Mouse (Mus musculus): ENCODE results near the gene Tex46.
A peak's percentile ranks its signal among the peaks of the same experiment; 100 is the strongest.

The Tex46 gene

DNA sequence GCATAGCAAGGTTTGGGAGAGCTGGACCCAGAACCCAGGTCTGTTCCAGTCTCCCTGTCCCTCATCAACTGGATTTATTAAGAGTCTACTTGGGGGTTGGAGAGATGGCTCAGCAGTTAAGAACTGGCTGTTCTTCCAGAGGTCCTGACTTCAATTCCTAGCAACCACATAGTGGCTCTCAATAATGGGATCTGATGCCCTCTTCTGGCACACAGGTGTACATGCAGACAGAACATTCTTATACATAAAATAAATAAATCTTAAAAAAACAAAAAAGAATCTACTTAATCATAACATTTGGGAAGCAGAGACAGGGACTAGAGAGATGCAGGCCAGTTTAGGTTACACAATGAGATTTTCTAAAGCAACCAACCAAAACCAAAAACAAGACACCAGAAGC, 25.8 kb downstream of the Tex46 start:
- DNase-seq = no peak

GRCm38 (mm10) chr4:136636511-136636910, 26.3 kb downstream of the Tex46 start:
- no peak for DNase-seq

DNA sequence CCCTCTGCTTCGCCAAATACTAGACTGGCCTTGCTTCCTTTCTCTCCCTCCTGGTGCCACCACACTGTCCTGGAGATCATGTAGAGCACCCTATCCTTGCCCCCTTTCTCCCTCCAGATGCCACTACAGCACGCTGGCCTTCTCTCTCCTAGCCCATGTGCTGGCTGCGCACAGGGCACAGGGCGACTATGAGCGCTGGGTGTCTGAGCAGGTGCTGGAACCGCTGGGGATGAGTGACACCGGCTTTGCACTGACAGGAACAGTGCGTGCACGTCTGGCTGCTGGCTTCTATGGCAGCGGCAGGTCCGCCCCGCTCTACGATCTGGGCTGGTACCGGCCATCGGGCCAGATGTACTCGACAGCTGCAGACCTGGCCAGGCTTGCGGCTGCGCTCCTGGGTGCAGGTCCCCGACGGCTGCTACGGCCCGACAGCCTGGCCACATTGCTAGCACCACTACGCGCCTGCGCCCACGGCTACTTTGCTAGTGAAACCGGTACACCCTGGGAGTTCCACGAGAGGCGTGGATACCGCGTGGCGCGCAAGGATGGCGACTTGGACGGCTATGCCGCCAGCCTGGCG, 26.8 kb downstream of the Tex46 start:
- no peak for DNase-seq

DNA sequence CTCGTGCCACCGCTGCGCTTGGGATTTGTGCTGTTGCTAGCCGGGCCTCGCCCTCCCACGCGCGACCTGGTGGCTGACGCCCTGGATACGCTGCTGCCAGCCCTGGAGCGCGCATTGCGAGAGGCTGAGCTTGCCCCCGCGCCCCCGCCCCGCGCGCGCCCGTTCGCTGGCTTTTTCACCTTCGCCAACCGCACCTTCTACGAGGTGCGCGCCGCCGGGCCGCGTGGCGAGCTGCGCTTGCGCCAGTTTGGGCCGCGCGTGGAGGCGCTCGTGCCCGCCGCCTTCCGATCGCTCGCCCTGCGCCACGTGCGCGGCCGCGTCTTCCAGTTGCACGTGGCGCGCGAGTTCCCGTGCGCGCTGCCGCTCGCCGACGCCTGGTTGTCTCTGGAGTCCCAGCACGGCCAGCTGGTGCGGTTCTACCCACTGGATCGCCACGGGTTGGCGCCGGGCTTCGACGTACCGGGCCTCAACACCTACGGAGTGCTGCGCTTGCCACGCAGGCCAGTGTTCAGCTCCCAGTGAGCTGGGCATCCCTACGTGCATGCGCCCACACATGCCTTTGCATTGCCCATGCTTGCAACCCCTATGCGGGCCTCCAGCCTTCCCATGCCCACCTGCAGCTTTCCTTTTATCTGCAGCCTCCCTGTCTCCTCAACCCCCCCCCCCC, 27.5 kb downstream of the Tex46 start:
- peak; percentile 30 for DNase-seq

DNA sequence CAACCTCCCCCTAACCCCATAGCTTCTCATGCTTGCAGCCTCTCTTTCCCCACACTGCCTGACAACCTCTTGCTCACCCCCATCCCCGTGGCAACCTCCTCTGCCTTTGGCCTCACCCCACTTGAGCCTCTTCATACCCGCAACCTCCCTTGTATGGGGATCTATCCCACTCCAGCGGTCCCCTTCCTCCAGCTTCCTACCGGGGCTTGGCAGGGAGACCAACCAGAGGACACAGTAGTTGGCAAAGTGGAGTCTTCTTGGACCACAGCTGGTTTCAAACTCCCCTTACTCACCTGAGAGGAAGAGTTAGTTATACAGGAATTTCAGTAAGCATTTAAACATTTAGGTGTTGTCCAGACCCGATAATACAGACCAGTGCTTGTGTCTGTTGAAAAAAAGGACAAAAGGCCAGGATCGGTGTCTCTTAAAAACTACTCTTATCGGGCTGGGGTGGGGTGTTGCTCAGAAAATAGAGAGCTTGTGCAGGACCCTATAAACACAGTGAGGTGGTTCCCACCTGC, 28.1 kb downstream of the Tex46 start:
- DNase-seq = no peak

GRCm38 (mm10) chr4:136638890-136639289, 28.7 kb downstream of the Tex46 start:
- peak; percentile 25 for DNase-seq

GRCm38 (mm10) chr4:136648922-136649479, 38.8 kb downstream of the Tex46 start:
- peak; percentile 84 for DNase-seq

DNA sequence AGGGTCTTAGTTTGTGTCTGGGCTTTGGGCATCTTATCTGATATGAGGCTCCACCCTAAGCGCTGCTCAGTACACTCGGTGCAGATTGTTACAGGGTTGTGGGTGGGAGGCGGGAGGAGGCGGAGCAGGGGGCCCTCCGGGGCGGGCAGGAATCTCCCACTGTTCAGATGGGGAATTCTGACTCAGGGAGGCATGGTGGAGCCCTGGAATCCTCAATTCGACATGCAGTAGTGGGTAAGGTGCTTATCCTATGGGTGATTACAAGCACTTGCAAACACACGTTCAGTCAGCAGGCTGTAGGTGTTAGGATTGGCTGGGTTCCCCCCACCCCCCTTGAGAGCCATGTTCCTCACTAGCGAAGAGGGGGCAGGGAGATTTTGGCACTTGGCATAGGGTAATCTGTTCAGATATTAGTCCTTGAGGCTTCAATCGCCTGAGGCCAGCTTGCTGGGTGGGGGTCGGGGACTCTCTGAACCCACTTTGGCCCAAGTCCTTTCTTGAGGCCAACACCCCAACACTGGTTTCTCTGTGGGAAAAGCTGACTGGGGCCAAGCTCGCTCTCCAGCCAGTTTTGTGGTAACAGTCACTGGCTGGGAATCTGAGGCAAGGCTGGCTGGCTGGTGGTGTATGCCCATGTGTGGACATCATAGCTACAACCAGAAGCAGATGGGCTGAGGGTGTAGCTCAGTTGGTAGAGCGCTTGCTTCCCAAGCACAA, 39.4 kb downstream of the Tex46 start:
- peak; percentile 24 for DNase-seq

DNA sequence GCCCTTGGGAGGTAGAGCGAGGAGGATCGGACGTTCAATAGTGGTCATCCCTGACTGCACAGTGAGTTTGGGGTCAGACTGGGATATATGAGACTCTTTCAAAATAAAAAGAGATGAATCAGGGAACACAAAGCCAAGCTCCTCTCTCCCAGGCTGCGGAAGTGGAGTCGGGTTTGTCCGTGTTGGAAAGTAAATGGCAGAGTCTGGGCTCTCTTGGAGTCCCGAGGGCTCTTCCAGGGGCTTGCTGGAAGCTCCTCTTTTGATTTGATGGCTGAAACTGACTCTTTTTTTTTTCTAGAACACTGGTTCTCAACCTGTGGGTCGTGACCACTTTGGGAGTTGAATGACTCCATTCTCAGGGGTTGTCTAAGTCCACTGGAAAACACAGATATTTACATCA, 40.0 kb downstream of the Tex46 start:
- DNase-seq = no peak

DNA sequence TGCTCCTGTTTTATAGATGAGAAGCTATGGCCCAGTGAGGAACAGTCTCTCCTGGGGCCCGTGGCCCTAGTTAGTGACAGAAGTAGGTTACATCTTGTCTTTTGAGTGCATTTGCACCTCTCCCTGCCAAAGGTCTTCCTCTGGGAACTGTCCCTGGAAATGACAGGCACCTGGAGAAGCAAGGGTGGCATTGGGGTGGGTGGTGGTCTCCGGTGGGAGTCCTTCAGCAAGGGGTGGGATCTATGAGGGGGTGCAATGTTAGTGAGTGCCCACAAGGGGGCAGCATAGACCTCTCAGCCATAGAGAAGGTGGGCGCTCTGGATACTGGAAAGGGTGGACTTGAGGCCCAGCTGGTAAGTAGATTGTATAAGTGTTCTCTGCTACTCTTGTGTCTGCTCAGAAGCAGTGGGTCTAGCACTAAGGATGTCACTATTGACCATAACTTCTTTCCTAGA, 41.1 kb downstream of the Tex46 start:
- DNase-seq = peak; percentile 28

GRCm38 (mm10) chr4:136651882-136652527, 41.8 kb downstream of the Tex46 start:
- DNase-seq = no peak

DNA sequence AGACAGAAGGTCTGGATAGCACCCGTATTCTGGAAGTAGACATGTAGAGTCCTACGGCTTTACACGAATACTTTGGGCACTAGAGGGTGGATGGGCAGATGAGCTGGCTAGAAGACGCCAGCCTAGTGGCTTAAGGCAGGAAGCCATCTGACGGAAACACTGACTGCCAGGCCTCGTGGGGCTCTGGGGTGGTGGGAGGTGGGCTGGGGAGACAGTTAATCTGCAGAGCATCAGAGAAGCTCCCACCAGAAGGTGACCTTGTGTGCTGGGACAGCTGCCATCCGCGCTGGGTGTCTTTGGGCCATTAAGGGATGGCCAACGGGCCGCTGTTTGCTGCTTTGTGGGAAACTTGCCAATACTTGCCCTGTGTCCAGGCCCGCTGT, 42.3 kb downstream of the Tex46 start:
- DNase-seq = no peak

DNA sequence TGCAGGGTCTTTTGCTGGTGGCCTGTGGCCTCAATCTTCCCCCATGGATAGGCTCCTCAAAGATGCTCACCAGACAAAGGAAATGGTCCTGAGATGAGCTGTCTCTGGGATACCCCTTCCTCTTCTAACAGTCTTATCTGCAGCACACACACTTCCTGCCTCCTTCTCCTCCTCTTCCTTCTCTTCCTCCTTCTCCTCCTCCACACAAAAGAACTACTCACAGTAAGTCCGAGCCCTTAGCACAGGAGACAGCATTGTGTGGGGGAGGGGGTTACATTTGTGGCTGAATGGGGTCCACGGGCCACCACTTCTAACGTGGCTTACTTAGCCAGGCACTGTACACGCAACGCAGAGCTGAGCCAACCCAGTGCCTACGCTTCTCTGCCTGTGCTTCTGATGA, 42.8 kb downstream of the Tex46 start:
- no peak for DNase-seq

GRCm38 (mm10) chr4:136653692-136654234, 43.5 kb downstream of the Tex46 start:
- DNase-seq = no peak

DNA sequence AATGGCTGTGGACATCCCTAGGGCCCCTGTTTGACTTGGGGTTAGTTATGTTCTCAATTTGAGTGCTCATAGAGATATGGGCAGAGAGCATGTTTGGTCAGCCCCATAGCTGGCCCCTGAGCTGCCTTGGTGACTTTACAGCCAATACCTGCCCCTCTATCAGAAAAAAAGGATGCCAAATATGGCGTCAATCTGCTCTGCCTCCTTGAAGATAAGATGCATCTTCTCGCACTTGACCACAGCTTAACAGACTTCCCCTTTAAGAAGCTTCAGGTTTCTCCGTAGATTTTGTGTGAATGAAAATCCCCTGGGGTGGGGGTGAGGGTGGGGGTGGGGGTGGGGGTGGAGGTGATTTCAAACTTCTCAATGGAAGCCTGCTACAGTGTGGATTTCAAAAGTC, 47.7 kb downstream of the Tex46 start:
- DNase-seq = no peak

Measured in lung, postnatal 10 days (tissue).